Mouse (Mus musculus): ENCODE data around the gene Fpr2. TPM values are rescaled to one million over a fixed set of nuclear protein-coding genes. Genes with fewer than 3 reads are reported as not detected.
"Not testable (repeated sequence)": the region's sequence is repeated elsewhere in the genome, so short reads cannot be mapped to it uniquely, and the experiment has no call there.

The Fpr2 gene
- total RNA-seq, 2 experiments from 2014 or later, result not detected

DNA sequence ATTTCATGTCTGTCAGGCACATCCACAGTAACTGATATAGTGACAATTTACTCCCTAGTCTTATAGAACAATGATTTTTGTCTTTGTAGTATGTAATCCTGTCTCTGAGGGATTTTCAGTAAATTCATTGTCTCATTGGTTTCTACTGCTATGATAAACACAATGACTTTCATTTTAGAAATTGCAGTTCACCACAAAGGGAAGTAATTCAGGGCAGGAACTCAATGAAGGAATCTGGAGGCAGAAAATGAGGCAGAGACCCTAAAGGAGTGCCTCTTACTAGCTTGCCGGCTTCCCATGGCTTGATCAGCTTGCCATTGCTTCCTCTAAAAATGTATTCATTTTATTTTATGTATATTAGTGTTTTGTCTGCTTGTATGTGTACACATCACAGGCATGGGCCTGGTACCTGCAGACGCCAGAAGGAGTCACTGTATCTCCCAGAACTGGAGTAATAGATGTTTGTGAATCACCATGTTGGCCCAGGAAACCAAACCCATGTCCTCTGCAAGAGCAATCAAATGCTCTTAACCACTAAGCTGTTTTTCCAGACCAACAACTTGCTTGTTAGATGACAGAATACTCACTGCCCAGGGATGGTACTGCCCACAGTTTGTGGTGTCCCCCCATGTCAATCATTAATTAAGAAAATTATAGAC is 16.6 kb upstream of the Fpr2 start:
- intact Hi-C loops (cut with DNase I), result no loop called here
- DNase-seq (ENCODE audit: low spot score in 2 of 2), result no peak

DNA sequence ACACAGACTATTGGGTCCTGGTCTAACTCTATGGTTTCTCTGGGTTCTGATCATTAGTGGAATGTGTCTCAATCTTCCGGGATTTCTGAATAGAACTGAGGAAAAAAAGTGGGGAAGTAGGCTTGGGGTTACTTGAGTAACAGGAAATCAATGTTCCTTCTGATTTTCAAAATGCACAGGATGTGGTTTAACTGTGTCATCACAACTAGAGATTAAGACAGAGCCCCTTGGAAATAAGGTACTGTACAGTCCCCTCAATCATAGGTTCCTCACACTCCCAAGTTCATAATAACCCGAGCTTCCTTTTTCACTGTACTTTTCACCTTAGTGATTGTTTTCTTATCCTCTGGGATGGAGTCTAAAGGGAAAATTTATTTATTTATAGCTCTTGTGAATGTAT is 15.9 kb upstream of the Fpr2 start:
- DNase-seq (ENCODE audit: low spot score in 2 of 2), result no peak
- intact Hi-C loops (cut with DNase I), result no loop called here

DNA sequence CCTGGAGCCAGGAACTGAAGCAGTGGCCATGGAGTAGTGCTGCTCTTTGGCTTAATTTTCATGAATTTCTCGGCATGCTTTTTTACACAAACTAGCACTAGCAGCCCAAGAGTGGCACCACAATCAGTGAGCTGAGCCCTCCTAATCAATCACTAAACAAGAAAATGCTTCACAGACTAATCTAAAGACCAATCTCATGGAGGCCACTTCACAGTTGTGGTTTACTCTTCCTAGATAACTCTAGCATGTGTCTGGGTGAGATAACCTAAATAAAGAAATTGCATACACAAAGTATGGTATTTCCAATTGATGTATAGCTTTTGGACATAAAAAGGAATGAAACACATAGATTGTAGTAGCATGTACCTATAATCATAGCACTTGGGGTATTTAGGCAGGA is 8.3 kb upstream of the Fpr2 start:
- no peak for DNase-seq (ENCODE audit: low spot score in 2 of 2)
- intact Hi-C loops (cut with DNase I), result no loop called here

DNA sequence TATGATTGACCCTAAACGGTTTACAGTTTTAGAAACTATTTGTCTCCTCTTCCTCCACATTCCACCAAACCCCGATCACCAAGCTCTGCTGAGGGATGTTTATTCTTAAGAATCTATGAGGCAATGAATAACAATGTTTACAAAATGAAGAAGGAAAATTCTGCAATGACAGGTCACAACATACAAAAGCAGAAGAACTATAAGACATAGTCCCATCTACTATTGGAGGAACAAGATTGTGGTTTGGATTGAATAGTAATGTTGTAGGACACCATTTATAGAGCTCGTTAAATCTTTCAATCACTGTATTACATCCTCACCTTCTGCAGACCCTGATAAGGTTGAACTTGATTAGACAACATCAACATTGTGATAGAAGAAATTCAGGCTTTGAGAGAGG is 5.0 kb upstream of the Fpr2 start:
- intact Hi-C loops (cut with DNase I), result no loop called here
- no peak for DNase-seq (ENCODE audit: low spot score in 2 of 2)

DNA sequence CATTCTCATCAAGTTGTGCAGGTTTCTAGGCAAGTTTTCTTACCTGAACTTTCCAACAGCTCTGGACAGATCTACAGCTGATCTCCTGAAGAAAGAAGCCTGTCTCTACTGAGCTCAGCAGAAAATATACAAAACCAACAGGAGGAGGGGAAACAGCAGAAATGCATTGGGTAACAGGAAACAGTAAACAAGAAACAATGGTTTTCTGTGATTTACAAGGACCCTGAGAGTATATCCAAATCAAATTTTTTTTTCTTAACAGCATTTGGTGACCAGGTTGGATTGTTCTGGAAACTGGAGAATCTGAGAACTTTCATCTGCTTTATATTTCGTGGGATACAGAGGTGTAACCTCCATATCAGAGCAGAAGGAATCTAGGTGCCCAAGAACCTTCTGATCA is 3.8 kb upstream of the Fpr2 start, which contains the start of gene Fpr1:
Fpr1 (minus strand) TSS at position 101 of the 400 bp plus-strand sequence.
- no peak for DNase-seq (ENCODE audit: low spot score in 2 of 2)
- intact Hi-C loops (cut with DNase I), result no loop called here

DNA sequence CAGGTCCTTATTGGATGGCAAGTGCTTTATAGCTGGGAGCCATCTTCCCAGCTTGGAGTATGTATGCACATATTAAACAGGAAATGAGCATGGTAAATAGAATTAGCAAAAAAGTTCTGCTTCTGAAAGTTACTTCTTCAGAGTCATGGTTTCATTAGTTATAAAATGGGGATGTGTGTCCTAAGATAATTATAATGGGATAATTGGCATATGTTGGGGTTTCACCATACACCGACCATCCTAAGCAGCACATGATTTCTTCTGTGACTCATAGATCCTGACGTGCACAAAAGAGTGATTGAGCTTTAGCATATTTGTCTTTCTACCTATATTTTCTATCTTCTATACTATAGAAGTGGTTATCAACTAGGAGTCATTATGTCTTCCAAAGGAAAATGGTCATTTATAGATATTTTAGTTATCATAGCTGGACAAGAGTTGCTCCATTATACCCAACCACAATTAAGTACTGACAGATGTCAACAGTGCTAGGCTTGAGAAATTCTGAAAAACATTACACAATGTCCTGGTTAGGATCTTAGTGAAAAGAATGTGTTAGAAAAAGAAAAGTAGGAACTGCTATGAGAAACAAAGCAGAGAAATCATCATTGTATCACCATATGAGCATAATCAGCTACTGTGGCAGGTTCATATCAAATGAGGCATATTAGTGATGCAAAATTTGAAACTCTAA is 2.3 kb downstream of the Fpr2 start:
- intact Hi-C loops (cut with DNase I), result no loop called here
- no peak for DNase-seq (ENCODE audit: low spot score in 2 of 2)

DNA sequence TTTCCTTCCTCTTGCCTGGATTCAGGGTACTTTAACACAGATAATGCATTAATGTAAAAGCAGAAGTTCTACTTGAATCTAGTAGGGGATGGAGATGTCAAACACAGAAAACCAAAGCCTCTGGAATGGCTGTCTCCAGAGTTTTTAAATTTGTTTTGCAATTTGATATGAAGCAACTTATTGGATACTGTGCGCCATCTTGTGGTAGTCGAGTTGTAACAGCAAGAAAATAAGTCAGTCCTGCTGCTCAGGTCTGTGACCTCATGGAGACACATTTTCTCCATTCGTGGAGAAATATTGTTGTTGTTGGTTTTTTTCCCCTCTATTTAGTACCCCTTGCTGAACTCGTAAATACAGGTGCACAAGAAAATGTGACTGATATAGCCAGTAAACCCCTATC is 8.4 kb downstream of the Fpr2 start:
- DNase-seq (ENCODE audit: low spot score in 2 of 2), result peak; percentile 31 to 63
- intact Hi-C loops (cut with DNase I), result loop anchor here (1.0 to 2.0 kb wide), 2 partner anchors 51 to 130 kb away; no protein-coding TSS in a partner anchor

DNA sequence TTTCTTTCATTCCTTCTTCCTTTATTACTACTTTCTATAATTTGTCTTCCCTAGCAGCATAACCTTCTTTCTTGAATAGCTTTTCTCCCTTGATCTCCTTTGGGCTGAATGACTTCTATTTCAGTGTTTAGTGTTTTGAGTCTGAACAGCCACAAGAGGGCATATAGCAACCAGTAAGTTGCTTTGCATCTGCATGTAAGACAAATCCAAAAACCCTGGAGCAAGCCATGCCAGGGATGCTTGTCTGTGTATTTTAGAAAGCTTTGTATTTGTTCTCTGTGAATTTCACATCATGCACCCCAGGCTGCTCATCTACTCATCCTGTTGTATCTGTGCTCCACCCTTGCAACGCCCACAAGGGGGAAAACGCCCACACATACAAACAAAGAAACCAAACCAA is 11.6 kb downstream of the Fpr2 start:
- peak in 1 of 2 experiments; percentile 39 for DNase-seq (ENCODE audit: low spot score in 2 of 2)
- intact Hi-C loops (cut with DNase I), result no loop called here

DNA sequence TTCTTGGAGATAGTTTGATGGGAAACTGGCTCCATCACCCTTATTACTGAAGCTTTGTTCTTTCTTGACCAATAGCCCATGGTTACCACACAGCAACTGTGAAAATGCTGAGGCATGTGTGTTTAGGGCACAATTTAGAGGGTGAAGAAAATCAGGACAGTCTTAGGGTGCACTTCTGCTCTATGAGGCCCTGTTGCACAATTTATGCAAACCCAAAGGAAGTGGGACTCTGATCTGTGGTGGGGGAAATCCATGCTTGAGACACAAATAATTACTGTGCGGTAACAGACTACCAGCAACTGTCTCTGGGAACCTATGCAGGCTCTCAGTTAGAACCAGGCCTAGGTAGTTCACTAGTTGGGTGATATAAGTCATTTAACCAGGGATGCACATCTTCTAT is 13.1 kb downstream of the Fpr2 start:
- DNase-seq (ENCODE audit: low spot score in 2 of 2), result no peak
- intact Hi-C loops (cut with DNase I), result no loop called here

DNA sequence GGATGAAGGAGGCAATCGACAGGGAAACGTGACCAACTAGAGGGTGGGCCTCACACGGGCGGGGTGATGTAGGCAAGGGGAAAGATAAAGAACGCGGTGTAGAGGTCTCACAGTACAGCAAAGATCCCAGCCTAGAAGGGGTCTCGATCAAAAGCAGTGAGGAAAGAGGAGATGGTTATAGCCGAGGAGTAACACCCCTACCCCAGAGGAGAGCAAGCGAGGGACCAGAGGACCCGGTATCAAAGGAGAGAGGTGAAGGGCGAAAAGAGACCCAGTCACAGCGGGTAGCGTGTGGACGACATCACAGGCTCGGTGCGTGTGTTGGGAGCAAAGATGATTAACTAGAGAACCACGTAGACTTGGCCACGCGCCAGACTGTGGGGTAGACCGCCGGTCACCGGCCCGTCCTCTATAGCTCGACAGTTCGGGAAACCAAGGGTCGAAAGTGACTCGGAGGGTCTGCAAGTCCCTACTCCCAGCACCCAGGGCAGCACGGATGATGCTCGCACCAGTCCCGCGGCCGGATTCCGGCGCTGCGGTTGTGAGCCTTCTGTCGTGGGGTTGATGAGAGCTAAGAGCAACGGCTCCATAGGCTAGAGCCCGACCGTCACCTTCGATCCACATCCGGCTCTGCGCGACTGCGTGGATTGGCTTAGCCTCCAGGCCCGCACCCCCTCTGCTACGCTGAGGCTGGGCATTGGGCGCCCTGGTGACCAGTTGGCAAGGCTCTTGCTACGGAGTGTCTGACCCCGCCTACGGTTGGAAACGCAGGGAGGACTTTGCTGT is 22.2 kb downstream of the Fpr2 start:
- intact Hi-C loops (cut with DNase I), result no loop called here
- peak; percentile 76 to 89 for DNase-seq (ENCODE audit: low spot score in 2 of 2)

DNA sequence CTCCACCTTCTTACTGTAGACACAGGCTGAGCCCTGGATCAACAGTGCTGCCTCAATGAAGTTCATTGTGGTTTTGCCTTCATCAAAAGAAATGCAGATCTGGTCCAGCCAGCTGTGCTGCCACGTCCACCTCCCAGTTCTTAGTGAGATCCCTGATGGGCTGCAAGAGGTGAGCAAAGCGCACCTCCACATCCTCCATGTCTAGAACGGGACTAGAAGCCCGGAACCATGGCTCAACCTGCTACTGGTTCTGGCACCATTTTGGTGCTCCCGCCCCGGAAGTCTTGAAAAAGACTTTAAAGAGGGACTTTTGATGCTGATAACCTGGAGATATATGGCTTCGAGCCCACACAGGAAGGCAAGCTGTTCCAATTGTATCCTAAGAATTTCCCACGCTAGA is 25.0 kb downstream of the Fpr2 start:
- DNase-seq (ENCODE audit: low spot score in 2 of 2); intact Hi-C loops (cut with DNase I): not testable (repeated sequence)

DNA sequence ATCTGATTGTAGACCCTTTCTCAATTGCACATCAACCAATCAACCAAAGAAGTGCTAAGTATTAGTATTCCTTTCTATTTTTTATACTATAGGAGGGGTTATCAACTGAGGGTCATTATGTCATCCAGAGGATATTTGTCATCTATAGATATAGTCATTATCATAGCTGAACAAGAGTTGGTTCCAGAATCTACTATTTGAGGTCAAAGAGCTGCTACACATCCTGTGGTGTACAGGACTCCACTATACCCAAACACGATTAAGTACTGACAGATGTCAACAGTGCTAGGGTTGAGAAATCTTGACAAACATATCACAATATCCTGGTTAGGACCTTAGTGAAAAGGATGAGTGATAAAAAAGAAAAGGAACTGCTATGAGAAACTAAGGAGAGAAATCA is 29.8 kb downstream of the Fpr2 start:
- intact Hi-C loops (cut with DNase I), result no loop called here
- DNase-seq (ENCODE audit: low spot score in 2 of 2), result no peak

DNA sequence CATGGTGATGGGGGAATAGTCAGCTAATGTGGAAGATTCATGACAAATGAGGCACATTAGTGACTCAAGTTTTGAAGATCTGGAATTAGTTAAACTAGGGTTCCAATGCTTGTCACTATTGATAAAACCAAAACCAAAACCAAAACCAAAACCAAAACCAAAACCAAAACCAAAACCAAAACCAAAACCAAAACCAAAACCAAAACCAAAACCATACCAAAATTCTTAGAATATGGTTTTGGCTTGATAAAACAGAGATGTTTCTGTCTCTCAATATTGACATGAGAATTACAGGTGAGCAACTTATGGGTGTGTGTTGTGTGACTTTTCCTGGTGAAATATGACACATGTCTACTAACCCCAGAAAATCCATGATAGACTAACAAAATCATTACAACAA is 30.2 kb downstream of the Fpr2 start:
- intact Hi-C loops (cut with DNase I), result no loop called here
- no peak for DNase-seq (ENCODE audit: low spot score in 2 of 2)

Other genes starting within 250 kb of the Fpr2 start
- under 1 TPM in 1 of 2 experiments, not detected in 1; 0.14 TPM for gene Vmn2r90, start 184.1 kb upstream of the Fpr2 start, total RNA-seq (2021)
- 10 to 100 TPM; 68.8 to 86.7 TPM for gene Spaca6, start 60.7 kb upstream of the Fpr2 start, total RNA-seq (2021)
- gene Has1, start 32.6 kb upstream of the Fpr2 start, total RNA-seq (2021), result under 1 TPM; 0.53 to 0.62 TPM
- not detected for gene Fpr1, start 3.9 kb upstream of the Fpr2 start, total RNA-seq (2021)
- gene Fpr3, start within 50 bp of the Fpr2 start, total RNA-seq (2021), result not detected
- not detected for gene Fpr-rs4, start 133.9 kb downstream of the Fpr2 start, total RNA-seq (2021)
- under 1 TPM; 0.07 to 0.11 TPM for gene Vmn2r124, start 161.6 kb downstream of the Fpr2 start, total RNA-seq (2021)
- not detected for gene Vmn2r91, start 197.2 kb downstream of the Fpr2 start, total RNA-seq (2021)

Data from left cerebral cortex, postnatal 25 days (tissue).